Mouse (Mus musculus): ENCODE measurements at regions not wholly inside any gene's neighbourhood (a gene's known extent, or its start where the extent isn't known, plus 50 kb on each side); places are given as distances from the start of the nearest gene placed in this dataset.

DNA sequence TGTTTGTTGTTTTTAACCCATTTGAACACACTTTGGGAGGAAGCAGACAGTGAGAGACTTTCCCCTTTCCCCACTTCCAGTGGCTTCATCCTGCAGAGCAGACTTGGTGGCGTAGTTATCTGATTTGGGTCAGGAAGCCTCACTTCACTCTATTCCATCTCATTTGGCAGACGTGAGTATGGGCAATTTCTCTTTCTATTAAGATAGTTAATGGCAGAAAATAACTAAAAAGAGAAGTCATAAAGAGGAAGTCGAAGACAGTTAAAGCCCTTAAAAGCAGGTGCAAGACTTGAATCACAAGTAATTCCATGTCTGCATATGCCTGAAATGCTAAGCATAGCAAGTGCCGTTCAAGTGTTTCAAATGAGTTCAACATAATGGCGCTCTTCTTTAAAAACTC, 97.0 kb upstream of the Gm527 start:
- TF ChIP-seq EP300 (IDR thresholded peaks at IDR 0.05; ENCODE audit: low read depth), result no peak
- TF ChIP-seq CTCF (IDR thresholded peaks at IDR 0.05; ENCODE audit: low read depth), result no peak

Measured in heart, postnatal 0 days (tissue).